Mouse (Mus musculus) c-Kit-positive CD71-positive TER-119-positive erythroid progenitor cells, embryonic 14.5 days (primary cell): Measurements from ENCODE around the gene Acsl4.
A peak's percentile ranks its signal among the peaks of the same experiment; 100 is the strongest.

ENCODE experiments used
- DNase-seq: peaks from one replicate; pipeline ENCODE4 v3.0.0-alpha.2; 2013; ENCODE audit warnings: low spot score

Acsl4 gene

DNA sequence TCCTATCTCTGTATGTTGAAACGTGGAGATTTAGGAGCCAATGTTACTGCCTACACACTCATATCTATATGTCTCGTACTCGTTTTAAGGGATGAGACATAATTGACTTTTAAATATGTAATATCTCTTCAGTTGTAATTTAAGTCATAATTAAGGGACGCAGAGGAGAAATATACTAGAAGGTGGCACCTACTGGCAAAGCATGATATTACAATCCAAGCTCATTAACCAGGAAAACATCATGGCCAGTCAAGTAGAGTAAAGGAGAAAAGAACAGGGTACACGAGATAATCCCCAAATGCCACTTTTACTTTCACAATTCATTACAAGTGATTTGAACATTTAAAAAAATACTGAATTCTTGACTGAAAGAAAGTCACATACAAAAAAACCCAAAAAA is 31.9 kb downstream of the Acsl4 start:
- peak; percentile 47 for DNase-seq

GRCm38 (mm10) chrX:142336207-142336606 is 54.1 kb downstream of the Acsl4 start:
- no peak for DNase-seq

- DNase-seq: no peak
These were observed 54.8 kb downstream of the Acsl4 start for GRCm38 (mm10) chrX:142335502-142335901.

DNA sequence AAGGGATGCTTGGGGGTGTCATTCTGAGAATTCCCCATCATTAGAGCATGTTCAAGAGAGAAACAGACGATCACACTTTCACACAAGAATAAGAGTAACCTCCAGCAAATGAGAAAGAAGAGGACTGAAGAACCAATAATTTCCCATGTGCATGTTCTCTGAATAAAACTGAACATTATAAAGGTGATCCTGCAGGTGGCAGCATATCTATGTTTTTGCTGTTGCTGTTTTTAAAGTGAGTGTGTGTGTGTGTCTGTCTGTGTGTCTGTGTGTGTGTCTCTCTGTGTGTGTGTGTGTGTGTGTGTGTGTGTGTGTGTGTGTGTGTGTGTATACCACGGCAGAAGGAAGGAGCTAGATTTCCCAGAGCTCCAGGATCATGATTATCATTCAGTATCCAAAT is 64.6 kb downstream of the Acsl4 start:
- DNase-seq: no peak

DNA sequence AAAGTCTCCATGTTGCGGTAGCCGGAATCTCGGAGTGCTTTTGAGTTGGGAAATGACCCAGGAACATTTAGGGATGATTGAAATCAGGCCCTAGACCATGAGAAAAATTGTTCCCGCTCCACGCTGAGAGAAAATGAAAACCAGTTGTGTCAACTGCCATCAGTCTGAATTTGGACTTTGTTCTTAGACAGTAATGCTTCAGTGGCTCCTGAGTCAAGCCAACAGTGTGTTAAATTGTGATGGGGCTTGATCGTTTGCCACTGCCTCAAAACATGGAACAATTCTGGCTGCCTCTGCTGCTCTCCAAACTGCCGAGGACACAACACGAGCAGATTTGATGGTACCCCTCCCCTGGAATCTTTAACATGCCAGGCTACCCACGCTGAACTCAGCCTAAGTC is 74.2 kb downstream of the Acsl4 start:
- no peak for DNase-seq

GRCm38 (mm10) chrX:142315270-142315669 is 75.1 kb downstream of the Acsl4 start:
- no peak for DNase-seq

GRCm38 (mm10) chrX:142314307-142315024 is 75.9 kb downstream of the Acsl4 start:
- peak; percentile 48 for DNase-seq

GRCm38 (mm10) chrX:142310431-142310830 is 79.9 kb downstream of the Acsl4 start:
- DNase-seq: no peak

DNA sequence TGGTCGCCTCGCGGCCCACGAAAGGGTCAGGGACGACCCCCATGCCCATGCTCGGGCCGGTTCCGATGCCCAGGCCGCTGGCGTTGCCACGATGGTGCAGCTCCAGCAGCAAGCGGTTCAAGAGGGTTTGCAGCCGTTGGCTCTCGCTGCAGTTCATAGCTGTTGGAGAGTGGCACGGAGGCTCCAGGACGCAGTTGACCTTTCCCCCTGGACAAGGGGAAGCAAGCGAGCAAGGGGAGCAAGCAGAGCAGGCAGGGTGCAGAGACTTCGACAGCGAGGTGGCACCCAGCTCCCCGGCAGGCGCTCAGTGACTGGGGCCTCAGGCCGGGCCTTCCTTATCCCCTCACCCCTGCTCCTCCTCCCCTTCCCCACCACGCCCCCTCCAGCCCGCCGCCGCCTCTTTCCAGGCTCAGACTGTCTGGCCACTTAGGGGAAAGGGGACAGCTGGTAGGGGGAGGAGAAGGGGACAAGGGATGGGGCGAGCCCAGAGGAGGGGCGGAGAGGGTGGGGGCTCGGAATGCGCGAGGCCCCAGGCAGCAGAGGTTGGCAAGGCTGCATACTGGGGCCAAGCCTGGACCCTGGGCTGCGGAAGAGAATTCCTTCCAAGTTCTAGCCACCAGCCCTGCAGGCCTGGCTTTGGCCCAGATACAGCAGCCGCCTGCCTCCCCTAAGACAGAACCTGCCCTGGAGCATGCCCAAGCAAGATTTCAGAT is 84.3 kb downstream of the Acsl4 start, which contains the start of gene Kcne1l:
TSS of gene Kcne1l (minus strand) at position 426 of the 713 bp plus-strand sequence.
- DNase-seq: no peak

GRCm38 (mm10) chrX:142305010-142305868 is 85.1 kb downstream of the Acsl4 start:
- no peak for DNase-seq

- DNase-seq: no peak
These were observed 85.7 kb downstream of the Acsl4 start for GRCm38 (mm10) chrX:142304592-142304991.

- DNase-seq: no peak
These were observed 86.9 kb downstream of the Acsl4 start for GRCm38 (mm10) chrX:142303456-142303855.

GRCm38 (mm10) chrX:142285905-142286304 is 104.4 kb downstream of the Acsl4 start:
- DNase-seq: no peak

DNA sequence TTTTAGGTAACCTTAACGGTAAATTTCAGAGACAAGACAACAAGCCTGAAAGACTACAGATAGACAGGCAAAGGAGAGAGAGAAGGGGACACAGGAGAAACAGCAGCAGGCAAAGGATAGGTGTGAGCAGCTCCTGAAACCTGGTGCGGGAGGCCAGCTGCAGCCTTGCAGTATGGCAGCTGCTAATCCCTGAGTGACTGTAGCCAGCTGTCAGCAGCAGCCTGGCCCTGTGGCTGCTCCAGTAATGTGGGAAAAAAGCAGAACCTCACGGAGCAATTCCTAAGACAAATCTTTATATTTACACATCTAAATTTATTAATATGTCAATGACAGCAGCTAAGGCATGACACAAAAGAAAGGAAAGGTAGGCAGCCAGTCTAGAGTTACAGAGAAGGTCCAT is 113.8 kb downstream of the Acsl4 start:
- no peak for DNase-seq

DNA sequence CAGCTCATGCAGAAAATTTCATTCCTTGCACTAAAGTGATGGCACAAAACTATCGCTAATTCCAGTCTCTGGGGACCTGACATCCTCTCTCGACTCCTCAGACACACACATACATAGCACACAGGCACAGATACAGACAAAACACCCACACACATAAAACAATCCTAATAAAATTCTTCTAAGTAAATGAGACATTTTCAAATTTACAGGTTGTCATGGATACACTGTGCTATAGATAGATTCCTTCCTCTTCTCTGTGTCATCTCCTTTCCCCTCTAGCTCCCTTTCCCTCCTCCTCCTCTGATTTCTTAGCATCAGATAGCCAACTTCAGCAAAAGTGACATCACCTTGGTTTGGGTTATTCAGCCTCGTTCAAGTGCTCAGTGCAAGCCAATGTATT is 114.3 kb downstream of the Acsl4 start:
- DNase-seq: no peak
